Mouse (Mus musculus) right cerebral cortex, postnatal 25 days (tissue): ENCODE results near the gene Cntn4.

Source experiments
- DNase-seq: peaks from one replicate; pipeline ENCODE4 v3.0.0; 2022

Gene Cntn4

GRCm38 (mm10) chr6:106078629-106079028 is 401.2 kb downstream of the Cntn4 start:
- DNase-seq: no peak

GRCm38 (mm10) chr6:106097856-106098255 is 420.4 kb downstream of the Cntn4 start:
- DNase-seq: no peak

GRCm38 (mm10) chr6:106118523-106119081 is 441.1 kb downstream of the Cntn4 start:
- DNase-seq: peak; percentile 61

GRCm38 (mm10) chr6:106153530-106153929 is 476.1 kb downstream of the Cntn4 start:
- no peak for DNase-seq

- no peak for DNase-seq
These were observed 477.9 kb downstream of the Cntn4 start for GRCm38 (mm10) chr6:106155362-106155761.

- no peak for DNase-seq
These were observed 500.1 kb downstream of the Cntn4 start for GRCm38 (mm10) chr6:106177546-106177945.

GRCm38 (mm10) chr6:106181596-106181995 is 504.1 kb downstream of the Cntn4 start:
- no peak for DNase-seq

GRCm38 (mm10) chr6:106200974-106201373 is 523.5 kb downstream of the Cntn4 start:
- DNase-seq: no peak

GRCm38 (mm10) chr6:106207401-106207800 is 529.9 kb downstream of the Cntn4 start:
- DNase-seq: no peak

GRCm38 (mm10) chr6:106213071-106213470 is 535.6 kb downstream of the Cntn4 start:
- peak; percentile 49 for DNase-seq

- no peak for DNase-seq
These were observed 559.8 kb downstream of the Cntn4 start for GRCm38 (mm10) chr6:106237046-106237948.

- DNase-seq: no peak
These were observed 564.1 kb downstream of the Cntn4 start for GRCm38 (mm10) chr6:106241553-106241952.

- DNase-seq: no peak
These were observed 585.9 kb downstream of the Cntn4 start for GRCm38 (mm10) chr6:106263396-106263795.

GRCm38 (mm10) chr6:106265487-106265886 is 588.0 kb downstream of the Cntn4 start:
- no peak for DNase-seq

- DNase-seq: no peak
These were observed 588.8 kb downstream of the Cntn4 start for GRCm38 (mm10) chr6:106266304-106266703.

GRCm38 (mm10) chr6:106268723-106269122 is 591.3 kb downstream of the Cntn4 start:
- DNase-seq: no peak

- no peak for DNase-seq
These were observed 599.7 kb downstream of the Cntn4 start for GRCm38 (mm10) chr6:106277139-106277538.

- peak; percentile 4 for DNase-seq
These were observed 604.2 kb downstream of the Cntn4 start for GRCm38 (mm10) chr6:106281621-106282020.

GRCm38 (mm10) chr6:106283815-106284214 is 606.4 kb downstream of the Cntn4 start:
- DNase-seq: no peak

- no peak for DNase-seq
These were observed 622.0 kb downstream of the Cntn4 start for GRCm38 (mm10) chr6:106299451-106299850.

- DNase-seq: no peak
These were observed 622.7 kb downstream of the Cntn4 start for GRCm38 (mm10) chr6:106300179-106300578.

GRCm38 (mm10) chr6:106302435-106302834 is 625.0 kb downstream of the Cntn4 start:
- no peak for DNase-seq

- no peak for DNase-seq
These were observed 651.5 kb downstream of the Cntn4 start for GRCm38 (mm10) chr6:106328987-106329386.

- DNase-seq: no peak
These were observed 652.2 kb downstream of the Cntn4 start for GRCm38 (mm10) chr6:106329636-106330035.
